Mouse (Mus musculus) 3134 (cell line): ENCODE data around the gene Pnpo.

Source experiments
- DNase-seq: peaks from one replicate; pipeline ENCODE4 v3.0.0-alpha.2; 2011; ENCODE audit warnings: low spot score; ENCODE audit not compliant: insufficient read length; ENCODE audit errors: extremely low read depth

Pnpo gene

DNA sequence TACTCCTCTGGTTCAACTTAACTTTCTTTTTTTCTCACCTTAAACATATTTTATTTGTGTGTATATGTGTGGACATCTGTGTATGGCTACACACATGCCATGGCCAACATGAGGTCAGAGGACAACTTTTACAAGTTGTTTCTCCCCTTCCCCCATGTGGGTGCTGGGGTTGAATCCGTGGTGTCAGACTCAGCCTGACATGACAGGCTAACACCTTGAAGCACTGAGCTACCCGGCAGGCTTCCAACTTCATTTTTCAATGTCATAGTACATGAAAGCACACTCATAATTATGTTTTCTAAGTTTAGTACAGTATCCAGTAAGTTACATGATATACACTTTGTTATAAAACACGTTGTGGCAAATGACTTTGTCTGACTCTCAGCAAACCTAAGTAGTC lies 26.6 kb upstream of the Pnpo start:
- DNase-seq, result no peak

DNA sequence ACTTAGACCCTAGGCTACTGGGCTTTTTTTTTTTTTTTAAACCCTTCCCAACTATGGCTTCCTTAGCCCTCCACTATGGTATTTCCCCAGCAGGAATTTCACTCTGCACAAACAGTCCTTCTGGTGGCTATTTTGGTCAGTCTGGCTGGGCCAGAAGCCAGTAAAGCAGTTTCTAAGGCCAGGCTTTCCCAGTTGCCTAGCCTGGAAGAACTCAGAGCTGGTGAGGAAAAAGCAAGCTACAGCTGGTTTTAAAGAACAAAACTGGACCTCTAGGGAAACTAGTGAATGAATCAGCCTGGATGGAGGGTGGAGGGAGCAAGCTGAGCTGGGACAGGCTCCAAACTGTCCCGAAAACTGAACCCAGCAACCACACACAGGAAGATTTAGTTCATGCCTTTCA lies 26.0 kb upstream of the Pnpo start:
- DNase-seq, result peak; percentile 68

DNA sequence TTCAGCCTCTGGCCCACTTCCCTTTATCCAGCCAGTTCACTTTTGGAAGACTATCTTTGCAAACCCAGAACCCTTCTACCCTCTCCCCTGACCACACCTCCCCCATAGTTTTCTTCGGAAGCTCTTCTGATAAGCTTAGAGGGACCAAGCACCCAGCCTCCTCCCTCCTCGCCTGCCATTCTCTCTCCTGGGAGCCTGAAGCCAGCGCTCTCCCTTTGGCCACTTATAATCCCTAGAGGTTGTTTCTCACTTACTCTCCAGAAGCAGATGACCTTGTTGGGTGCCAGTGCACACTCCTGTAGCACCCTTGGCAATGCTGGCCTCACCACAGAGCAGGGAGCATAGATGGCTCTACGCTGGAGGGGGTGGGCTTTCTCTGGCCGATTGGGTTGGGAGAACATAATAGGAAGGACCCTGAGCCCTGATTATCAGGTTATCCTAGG lies 25.5 kb upstream of the Pnpo start:
- peak; percentile 46 for DNase-seq

DNA sequence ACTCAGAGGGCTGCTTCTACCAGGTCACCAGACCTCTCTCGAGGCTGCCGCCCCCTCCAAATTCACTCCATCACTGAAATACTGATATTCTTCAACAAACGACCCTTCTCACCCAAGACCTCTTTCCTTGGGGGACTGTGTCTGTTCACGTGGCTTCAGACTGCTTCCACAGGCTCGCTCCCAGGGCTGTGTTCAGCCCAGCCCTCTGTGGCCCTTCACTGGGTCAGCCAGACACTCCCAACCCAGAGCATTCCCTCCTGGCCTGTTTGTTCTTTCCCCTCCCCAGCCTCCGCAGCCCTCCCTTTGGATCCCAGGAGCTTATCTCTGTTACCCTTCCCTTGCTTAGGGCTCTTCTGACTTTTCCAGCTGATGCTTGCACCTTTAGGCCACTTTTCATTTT lies 24.7 kb upstream of the Pnpo start:
- DNase-seq, result no peak

DNA sequence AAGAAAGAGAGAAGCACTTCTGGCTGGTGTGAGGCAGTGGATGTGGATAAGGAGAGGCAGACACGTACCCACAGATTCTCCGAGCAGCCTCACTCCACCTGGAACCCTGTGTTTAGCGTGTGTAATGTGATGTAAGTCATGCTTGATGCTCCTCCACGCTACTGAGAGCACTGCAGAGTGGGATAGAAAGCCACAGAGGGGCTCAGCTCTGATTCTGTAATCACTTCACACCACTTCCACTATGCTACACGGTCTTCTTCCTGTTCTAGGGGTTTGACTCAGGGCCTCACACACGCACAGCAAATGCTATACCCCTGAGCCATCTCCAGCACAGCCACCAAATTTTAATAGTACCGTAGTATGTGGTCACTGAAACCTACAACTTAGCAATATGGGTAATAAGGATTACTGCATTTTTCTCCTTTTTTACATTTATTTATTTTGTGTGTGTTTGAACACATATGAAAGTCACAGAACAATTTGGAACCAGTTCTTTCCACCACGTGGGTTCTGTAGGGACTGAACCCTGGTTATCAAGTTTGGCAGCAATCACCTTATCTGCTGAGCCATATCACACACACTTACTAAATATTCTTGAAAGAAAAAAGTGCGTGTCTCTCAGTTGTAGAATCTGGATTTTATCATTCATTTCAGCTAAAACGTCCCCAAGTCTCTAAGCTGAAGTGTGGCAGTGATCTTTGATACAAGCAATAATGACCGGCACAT lies 23.9 kb upstream of the Pnpo start:
- no peak for DNase-seq

DNA sequence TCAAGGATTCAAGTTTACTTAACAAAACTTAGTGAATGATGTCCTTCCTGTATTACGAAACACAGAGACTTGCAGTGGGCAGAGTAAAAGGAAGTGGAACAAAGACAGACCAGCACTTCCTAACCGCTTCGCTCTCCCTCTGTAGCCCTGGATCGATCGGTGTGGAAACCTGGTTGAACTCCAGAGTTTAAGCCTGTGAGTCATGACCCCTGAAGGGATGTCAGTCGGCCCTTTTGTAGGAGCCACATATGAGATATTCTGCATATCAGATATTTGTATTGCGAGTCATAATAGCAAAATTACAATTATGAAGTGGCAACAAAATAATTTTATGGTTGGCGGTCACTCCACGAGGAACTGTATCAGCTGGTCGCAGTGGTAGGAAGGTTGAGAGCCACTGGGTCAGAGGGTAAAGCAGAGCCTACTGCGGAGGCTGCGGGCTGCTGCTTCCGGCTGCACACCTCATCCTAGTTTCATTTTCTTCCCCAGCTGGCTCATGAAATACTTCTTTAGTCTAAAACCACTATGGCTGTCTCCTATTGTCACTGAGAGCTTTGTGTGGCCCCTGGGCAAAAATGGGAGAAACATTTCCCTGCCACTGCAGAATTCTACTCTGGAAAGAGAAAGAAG lies 23.2 kb upstream of the Pnpo start:
- peak; percentile 38 for DNase-seq

DNA sequence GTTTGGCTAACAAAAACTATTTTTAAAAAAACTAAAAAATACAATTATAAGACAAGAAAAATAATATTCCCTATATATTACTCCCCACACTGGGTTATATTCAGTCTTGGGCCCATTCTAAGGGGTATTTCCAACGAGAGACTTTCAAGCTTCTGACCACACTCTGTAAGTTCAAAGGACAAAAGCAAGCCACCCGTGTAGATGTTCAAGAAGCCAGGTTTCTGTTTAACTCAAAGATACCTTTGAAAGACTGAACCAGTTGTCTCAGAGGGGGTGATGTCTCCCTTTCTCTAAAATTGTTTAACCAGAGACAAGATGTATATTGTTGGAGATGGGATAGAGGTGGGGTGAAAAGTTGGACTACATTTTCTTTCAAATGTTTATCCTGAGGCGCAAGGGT lies 22.4 kb upstream of the Pnpo start:
- no peak for DNase-seq

DNA sequence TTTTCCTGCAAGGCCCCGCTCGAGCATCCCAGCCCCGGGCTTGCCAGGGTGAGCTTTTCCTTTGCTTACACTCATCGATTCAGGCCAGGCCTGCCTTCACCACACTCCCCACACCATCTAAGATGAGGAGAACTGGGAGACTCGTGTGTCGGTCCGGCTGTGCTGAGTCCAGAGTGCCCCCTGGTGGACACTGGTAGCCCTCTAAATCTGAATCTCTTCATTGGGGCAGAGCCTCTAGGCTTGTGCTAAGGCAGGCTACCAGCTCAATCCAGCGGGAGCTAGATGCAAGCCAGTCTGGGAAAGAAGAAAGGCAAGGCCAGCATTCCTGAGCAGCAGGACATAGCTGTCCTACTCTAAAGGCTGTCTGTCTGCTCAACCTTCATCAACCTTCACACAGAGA lies 19.8 kb upstream of the Pnpo start:
- peak; percentile 55 for DNase-seq

DNA sequence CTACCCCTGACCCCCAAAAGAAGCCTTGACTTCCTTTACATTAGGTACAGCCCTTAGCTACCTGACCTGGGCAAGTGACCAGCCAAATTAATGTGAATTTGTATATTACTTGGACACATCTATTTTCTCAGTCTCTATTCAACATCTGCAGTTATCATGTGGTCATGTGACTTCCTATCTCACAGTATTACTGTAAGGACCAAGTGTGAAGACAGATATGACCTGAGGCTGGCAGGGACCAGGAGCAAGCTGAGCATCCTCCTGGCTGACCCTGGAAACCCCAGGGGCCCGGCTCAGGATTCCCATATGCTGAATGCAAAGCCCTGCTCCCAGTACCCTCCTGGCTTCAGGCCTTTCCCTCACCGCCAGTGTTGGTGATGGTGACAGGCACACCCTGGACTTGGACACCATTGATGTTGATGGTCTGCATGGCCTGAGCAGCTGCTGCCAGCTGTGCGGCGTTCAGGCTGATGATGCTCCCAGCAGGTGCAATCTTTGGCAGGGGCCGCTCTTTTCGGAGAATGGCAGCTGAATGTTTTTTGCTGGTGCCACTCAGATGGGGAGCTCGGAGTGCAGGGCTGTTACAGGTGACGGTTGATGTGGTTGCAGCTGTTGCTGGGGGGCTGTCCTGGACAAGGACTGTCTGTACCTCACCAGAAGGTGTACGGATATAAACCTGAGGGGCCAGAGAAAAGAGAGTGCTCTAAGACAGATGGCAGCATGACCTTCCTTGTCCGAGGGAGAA lies 13.4 kb upstream of the Pnpo start:
- DNase-seq, result no peak

DNA sequence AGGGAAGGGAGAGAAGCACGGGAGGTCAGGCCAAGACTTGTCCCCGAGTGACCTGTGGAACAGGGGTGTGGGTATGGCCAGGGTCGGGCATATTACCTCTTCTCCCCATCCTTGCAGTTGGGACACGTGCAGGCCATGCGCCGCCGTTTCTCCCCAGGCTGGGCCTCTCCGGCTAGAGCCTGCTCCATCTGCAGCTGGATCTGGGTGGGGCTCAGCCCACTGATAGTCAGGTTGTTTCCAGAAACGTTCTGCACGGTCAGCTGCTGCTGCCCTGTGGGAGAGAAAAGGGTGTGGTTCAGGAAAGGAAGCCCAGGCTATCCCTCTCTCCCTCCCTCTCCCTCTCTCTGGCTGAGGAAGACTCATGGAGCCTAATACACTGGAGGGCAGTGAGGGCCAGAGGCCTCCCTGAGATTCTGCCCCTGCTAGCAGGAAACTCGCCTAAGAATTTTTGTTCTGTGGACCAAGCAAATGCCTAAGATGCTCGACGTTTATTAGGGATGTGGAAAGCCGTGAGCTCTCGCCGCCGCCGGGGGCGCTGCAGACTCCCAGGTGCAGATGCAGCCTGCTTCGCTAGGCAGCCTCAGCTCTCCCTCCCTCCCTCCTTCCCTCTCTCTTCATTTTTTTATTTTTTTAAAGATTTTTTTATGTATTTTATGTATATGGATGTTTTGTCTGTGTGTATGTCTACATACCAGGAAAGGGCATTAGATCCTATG lies 12.4 kb upstream of the Pnpo start:
- no peak for DNase-seq

DNA sequence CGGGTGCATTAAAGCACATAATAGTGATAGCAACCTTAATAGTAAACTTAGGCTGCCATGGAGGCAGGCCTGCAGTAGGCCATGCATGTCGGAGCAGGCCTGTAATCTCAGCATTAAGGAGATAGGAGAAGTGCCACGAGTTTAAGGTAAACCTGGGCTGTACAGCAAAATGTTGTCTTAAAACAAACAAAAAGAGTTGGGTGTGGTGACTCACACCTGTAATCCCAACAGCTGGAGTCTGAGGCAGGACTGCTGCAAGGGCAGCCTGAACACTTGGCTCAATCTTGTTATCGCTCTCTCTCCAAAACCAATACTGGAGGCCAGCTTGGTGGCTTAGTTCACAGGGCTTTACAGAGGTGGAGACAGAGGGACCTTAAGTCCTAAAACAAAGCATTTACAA lies 11.3 kb upstream of the Pnpo start:
- DNase-seq, result no peak

DNA sequence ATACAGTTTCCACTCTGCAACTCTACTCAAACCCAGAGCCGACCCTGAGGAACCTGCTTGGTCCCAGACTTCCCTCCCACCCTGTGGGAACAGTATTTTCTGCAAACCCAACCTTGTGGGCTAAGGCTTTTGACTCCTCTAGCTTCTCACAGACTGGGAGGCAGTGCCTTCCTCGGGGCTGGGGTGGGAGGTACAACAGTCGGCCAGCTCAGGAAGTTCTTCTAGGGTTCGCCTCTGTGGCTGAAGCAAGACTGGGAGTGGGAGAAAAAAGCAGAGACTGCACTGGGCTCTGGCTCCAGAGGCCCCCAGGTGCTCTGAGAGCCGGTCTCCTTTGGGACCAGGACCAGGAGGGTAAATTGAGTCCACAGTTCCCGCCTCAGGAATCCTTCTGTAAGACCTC lies 9.1 kb upstream of the Pnpo start:
- no peak for DNase-seq

DNA sequence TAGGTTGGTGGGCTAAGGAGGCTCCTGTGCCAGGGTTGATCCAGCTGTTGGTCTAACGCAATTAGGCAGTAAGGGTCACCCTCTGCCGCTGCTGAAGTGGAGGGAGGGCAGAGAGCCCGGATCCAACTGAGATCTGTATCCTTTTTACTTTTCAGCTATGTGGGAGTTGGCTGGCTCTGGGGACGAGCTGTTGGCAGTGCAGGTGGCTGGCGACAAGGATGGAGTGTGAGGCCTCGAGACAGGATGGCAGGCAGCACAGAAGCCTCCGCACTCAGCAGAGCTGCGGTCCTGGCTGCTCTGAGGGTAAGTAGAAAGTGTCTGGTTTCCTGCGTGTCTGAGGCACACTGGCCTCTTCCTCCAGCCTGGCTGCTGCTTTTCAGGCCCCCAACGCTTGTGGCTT lies 8.6 kb upstream of the Pnpo start:
- no peak for DNase-seq

DNA sequence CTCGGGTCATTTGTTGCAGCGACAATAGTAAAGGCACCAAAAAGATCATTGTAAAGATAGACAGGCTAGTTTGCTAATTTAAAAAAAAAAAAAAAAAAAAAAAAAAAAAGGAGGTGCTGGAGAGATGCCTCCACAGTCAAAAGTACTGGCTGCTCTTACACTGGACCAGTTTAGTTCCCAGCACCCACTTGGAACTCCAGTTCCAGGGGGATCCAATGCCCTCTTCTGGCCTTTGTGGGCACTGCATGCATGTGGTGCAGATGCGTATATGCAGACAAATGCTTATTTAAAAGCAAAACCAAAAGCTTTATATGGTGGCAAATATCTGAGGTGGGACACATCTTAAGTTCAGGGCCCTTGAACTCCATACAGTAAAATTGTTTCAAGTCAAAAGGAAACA lies 7.0 kb upstream of the Pnpo start:
- no peak for DNase-seq

DNA sequence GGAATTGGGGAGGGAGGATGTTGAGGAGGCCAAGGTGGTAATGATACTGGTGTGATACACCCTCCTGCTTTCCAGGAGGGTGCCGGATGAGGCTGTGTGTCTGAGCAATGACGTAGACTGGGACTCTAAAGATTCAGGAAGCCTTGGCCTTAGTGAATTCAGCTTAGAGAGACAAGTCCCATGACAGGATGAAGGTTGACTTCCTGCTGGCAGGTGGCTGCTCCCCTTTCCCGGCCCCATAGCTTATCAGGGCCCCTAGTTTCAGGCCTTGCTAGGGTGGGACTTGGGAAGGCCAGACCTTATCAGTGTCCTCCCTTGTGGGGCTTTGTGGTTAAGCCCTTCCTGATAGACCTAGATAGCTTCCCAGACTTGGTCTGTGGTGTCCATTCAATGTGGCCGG lies 4.1 kb upstream of the Pnpo start:
- DNase-seq, result no peak

DNA sequence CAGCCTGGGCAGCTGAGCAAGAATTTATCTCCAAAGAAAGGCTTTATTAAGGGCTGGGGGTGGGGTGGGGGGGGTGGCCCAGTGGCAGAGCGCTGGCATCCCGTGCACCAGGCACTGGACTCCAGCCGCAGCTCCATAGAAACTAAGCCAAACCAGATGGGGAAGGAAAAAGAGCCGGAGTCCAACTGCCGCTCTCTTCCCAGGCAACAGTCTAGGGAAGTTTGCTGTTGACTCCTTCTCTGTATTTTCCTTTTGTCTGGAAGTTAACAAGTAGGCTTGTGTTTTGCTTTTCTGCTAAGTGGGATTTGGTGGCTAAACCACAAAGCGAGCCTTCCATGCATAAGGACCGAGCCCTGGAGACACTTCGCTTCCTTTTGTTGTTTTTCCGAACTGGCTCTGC lies 2.7 kb upstream of the Pnpo start:
- DNase-seq, result no peak

DNA sequence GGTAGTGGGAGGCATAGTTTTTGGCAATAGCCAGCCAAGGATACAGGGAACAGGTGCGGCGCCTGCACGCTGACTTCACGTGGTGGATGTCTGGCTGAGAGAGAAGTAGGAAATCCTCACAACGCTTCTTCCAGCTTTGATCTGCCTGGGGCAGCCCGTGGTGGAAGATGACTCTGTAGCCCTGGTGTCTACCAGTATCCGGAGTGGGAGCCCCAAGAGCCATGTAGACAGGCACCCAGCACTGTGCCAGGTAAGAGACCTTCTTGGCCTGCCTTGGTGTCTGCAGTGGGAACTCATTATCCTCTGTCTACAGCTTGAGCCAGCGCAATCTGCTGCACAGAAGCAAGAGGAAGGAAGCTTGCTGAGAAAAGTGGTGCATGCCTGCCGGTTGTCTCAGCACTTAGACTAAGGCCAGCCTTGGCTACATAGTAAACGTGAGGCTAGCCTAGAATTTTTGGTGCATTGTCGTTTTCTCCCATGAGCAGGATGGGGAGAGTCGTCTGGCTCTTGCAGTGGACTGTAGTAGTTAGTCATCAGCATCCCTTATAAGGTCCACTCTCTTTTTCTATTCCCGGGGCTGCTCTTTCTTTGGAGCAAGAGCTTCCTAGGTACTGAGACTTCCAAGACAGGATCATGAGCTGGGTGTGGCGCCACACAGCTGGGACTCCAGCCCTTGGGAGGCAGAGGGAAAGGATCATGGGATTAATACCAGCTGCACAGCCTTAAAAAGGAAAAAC lies 1.2 kb upstream of the Pnpo start:
- DNase-seq, result no peak

DNA sequence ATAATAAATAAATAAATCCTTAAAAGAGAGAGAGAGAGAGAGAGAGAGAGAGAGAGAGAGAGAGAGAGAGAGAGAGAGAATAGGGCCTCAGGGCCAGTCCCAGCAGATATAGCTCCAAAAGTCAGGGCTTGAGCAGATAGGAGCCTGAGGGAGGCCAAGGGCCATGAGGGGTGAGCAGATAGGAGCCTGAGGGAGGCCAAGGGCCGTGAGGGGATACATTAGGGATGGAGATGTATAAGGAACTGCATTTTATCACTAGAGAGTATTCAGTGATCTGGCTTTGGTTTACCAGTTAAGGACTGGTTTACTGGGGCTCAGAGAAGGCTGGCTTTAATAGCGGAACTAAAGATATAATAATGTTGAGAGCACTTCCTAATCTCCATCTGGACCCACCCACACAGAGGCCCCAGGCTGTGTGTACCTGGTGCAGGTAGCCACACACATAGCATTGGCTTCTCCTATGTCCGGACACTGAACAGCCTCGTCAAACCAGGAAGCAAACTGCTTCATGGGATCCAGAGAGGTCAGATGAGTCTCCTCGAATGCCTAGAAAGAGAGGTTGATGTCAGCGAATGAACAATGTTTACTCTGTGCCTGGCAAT lies 1.7 kb downstream of the Pnpo start:
- no peak for DNase-seq

DNA sequence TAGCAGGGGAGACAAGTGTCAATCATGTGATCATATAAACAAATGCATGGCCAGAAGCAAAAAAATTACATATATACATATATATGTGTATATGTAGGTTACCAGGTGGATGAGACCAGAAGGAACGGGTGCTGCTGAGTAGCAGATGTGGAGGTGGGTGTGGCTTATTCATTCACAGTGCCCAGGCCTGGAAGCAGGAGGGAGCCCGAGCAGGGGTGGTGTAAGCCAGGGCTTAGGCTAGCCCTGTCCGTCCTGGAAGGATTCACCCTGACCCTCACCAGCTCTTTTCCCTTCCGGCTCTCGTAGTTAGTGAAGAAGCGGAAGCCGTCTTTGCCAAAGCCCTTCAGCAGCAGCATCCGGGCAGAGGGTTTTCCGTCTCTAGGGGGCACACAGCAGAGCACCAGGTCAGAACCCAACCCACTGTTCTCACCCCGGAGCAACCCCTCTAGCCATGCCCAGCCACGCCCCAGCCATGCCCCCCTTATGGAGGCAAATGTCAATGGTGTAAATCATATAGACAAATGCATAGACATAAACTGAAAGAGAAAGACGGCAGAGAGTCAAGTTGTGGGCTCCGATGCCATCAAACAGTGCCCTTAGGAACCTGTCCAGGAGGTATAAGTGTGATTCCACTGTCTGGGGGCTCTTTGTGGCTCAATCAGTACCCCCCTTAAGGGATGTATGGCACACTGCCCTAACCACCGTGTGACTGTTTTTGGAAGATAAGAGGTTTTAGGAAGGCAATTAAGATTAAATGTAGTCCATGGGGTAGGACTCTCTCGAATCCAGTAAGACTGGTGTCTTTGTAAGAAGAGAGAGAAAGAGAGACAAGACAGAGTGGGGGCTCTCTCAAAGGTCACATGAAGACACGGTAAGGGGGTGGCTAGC lies 3.0 kb downstream of the Pnpo start:
- no peak for DNase-seq
